Mouse (Mus musculus): ENCODE results near the gene Rad51d.
"Not testable (repeated sequence)": the region's sequence is repeated elsewhere in the genome, so short reads cannot be mapped to it uniquely, and the experiment has no call there.

DNA sequence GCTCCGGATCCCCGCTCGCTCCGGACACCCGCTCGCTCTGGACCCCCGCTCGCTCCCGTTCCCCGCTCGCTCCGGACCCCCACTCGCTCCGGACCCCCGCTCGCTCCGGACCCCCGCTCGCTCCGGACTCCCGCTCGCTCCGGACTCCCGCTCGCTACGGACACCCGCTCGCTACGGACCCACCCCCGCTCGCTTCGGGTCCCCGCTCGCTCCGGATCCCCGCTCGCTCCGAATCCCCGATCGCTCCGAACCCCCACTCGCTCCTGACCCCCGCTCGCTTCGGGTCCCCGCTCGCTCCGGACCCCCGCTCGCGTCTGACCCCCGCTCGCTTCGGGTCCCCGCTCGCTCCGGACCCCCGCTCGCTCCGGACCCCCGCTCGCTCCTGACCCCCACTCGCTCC, 40.7 kb upstream of the Rad51d start:
- not testable (repeated sequence) for TF ChIP-seq CTCF, EP300 (IDR thresholded peaks at IDR 0.05; ENCODE audit: low read depth)

All from liver, embryonic 14.5 days (tissue).